Mouse (Mus musculus) adrenal gland, adult 18-20 months (tissue): ENCODE results near the gene Npcd. TPM values are rescaled to one million over a fixed set of nuclear protein-coding genes. Genes with fewer than 3 reads are reported as not detected.

Experiments used
- DNase-seq, 2 experiments: peaks; one replicate each; pipeline ENCODE4 v3.0.0; 2021 to 2022; ENCODE audit warnings: low spot score in 2 of 2
- total RNA-seq, 2 experiments: library from RNA; stranded (reverse); gene quantifications; 1 replicate in 1 of 2; 2 replicates in 1 of 2; pipeline ENCODE4 v1.2.3; 2021

Gene Npcd
- total RNA-seq, 2 experiments from 2014 or later: 0.32 to 0.89 TPM

DNA sequence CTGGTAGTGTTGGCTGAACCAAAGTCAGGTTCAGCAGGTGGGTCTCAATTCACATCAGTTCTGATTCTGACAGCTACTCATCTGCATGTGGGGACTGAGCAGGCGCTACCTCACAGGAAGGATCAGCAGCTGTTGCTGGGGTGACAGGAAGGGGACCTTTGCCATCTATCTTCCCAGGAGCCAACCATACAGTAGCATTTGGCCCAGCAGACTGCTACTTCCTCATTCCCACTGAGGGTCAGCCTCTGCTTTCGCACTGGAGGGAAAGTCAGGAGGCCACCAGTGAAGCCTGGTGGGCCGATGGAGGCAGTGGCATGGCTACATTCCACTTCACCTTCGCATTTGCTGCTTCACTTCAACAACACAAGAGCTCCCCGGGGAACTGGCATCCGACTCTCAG is 65.7 kb downstream of the Npcd start:
- DNase-seq: no peak

DNA sequence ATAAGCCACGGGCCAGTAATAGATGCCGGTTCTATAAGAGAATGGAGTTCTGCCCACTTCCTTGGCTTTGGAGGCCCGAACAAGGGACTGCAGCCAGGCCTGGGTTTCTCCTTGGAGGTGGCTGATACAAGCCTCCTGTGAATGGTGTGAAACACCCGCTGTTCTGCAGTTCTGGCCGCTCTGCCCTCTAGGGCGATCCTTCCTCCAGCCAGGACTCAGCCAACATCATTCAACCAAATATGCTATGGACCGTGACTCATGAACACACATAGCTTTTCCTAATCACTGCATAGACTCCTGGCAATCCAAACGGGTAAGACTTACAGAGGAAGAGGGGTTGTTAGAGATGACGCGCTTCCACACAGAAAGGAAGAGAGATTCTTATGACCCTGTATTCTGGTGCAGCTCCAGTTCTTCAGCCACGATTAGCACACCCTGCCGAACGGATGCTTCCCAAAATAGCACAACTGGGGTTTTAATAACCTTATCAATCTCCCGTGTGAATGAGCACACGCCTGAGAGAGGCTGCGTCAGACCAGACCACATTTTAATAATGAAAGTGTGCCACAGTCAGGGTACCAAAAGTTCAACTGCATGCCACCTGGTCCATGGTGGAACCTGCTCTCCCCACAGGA is 66.6 kb downstream of the Npcd start:
- no peak for DNase-seq

DNA sequence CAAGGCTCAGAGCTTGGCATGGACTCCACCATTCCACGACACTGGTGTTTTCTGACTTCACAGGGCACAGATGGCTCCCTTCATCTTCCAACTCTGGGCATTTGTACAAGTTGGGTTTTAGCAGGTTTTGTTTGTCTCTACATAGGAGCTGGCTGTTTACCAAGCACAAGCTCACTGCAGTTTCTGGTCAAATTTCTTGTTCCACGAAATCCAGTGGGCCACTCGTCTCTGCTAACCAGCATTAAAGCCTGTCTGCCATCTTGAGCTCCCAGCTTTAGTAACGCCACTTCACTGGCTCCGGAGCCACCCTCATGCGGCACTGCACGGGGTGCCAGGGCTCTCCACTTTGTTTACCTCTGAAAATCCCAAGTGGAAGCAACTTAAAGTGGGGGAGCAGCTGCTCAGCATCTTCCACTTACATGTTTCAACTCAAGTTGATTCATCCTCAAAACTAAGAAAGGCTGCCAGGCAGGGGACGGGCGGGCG is 67.4 kb downstream of the Npcd start:
- no peak for DNase-seq

DNA sequence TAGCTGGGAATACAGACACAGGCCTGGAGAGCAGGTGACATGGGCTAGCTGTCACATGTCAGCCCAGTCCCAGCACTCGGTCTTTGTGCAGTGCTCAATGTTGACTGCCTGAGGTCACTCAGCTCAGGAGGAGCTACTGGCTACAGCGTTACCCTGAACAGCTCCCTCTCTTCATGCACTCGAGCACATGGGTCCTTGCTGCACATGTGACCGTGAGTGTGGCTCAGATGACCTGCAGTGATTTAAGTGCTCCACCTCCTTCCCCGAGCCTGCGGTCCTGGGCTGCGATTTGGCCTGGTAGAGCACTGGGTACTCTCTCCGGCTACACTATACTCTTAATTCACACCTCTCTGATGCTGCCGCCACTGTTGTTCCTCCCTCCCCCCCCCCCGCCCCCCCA is 67.9 kb downstream of the Npcd start:
- no peak for DNase-seq

DNA sequence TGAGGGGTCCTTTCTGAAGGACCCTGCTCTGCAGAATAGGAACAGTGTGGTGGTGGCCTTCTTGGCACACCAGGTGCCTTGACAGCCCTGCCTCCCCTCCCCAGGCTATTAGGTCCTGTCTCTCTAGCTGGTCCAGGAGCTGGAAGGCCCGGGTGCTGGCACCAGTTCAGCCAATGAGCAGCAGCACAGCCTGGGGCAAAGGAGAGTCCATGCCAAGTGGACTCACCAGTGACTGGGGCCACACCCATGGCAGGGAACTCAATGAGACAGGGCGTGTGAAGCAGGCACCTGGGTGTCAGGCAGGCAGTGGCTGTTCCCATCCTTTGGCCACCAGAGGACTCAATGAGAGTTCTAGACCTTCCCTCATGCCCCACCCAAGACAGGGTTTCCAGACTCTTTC is 68.7 kb downstream of the Npcd start:
- no peak for DNase-seq

DNA sequence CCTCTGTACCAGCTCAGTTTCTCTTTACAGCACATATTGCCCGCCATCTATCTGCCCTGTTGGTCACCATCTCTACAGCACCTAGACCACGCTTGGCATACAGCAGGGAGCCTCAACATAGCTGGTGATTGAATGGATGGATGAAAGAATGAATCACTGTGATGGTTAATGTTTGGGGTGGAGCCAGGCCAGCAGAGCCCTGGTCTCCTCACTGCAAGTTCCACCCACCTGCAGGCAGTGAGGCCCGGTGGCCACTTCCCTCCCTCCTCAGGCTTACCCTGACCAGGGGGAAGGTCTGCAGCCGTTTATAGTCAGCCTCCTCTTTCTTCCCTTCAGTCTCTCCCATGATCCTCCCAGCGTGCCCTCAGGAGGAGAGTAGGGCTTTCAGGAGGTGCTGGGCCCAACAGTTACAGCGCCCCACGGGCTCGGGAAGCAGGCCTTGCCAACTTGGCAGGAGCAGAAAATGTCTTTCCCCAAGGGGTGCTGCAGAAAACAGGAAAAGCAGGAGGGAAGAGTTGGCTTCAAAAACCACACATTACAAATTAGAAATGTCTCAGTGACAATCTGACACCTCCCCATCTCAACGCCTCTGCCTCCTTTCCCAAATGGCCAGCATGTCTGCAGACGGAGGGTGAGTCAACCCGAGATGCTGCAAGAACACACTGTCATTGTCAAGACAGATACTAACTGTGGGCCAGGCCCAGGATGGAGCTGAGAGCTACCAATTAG is 69.3 kb downstream of the Npcd start:
- no peak for DNase-seq

DNA sequence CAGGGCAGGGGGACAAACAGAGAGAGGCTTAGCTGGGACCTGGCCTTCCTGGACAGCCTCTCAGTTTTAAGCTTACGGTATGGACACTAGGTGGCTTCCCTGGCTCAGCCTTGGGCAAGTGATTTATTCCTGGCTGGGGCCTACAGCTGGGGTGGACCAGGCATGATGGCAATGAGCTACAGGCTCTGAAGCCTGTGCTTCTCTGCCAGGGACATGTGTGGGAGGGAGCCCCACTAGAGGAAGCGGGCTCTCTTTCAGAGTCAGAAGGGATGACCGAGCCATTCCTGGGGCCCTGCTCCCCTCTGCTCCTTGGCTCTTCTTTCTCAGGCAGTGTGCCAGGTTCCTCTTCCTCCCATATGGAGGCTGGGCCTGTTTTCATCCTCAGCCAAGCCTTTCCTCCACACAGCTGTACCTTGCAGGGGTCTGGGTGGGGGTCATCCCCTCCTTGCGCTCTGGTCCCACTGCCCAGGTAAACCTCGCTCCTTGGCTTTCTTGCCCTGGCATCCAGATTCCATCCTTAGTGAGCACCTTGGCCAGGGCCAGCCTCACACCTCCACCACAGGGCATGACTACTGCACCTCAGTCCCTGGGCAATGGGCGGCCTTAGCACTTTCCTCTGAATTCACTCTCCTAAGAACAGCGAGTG is 70.3 kb downstream of the Npcd start:
- DNase-seq: no peak

DNA sequence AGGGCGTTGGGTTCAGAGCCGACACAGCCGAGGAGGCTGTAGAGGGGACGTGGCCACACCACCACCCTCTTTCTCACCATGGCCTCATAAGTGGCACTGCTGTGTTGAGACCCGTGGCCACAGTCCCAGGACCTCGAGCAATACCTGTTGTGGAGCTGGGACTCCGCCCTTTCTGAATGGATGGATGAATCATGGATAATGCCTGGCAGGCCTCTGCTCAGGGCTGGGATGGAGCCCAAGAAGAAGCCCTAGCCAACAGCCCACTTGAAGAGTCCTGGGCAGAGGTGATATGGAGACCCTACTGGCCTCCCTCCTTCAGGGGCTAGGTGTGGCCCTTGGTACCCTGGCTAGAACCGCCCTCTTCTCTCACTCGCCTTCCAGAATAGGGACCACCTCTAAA is 71.0 kb downstream of the Npcd start:
- DNase-seq: no peak

DNA sequence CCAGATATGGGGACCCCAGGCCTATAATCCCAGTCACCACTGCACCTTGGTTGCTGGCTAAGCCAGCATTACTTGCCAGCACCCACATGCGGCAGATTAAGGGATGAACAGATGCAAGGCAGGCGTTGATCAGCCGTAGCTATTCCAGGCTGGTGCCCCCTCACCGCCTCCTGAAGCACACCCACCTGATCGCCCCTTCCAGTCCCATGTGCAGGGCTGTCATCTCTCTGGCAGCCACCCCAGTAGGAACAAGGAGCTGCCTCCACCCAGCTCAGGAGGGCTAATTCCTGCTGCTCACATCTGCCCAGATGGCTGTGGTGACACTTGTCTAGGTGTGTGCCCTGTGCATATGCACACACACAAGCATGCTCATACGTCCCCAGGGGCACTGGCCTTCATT is 73.1 kb downstream of the Npcd start:
- no peak for DNase-seq

DNA sequence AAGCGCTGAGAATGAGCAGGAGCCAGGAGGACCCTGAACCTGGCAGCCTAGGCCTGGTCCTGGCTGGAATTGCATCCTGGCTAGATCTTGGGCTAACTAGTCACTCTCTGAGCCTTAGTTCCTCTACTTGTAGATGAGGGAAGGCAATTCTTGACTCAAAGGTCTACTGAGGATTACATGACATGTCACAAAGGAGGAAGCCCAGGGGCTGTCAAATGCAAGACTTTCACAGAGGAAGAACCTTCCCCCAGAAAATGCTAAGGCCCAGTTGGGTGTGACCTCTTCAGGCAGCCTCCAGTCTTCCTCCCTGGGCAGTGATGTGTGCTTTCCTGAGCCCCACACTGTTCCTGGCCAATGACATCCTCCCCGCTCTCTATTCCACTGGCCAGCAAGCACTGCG is 76.9 kb downstream of the Npcd start:
- no peak for DNase-seq

DNA sequence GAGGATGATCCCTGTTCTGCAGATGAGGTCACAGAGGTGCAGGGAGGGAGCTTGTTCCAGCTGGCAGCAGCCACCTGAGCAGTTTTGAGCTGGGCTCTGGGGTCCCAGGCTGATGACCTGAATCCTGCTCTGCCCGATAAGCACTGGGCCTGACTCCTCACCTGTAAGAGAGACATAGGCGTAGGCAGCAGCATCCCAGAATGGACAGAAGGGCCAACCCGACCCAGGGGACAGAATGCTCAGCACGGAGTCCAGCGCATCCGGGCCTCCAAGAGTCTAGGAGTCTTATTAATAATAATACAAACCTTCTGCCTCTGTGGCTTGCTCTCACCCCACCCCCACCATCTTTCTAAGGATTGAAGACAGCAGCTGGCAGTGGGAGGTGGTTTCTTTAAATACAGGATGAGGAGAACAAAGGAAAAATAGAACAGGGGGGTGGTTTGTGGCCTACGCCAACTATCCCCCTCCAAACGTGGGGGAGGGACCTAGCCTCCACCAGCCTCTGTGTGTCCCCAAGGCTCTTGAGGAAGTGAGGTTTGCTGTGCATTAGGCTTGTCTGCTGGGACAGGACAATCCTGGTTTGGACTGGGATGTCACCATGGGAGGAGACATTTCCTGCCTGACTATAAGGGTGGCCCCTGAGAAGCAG is 77.9 kb downstream of the Npcd start:
- DNase-seq: no peak

DNA sequence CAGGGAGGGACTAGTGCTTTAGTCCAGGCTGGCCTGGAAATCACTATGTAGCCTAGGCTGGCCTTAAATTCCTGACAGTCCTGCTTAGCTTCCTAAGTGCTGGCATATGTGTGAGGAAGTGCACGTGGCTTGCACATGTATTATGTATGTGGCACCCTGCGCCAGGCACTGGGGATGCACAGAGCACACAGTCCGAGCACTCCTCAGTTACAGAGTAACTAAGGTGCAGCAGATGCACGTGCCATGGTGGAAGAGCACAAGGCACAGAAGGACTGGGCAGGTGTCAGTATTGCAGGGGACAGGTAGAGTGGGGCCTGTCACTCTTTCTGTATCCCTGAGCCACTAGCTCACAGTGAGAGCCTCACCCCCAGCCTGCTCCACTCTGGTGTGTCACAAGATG is 78.9 kb downstream of the Npcd start:
- DNase-seq: no peak

DNA sequence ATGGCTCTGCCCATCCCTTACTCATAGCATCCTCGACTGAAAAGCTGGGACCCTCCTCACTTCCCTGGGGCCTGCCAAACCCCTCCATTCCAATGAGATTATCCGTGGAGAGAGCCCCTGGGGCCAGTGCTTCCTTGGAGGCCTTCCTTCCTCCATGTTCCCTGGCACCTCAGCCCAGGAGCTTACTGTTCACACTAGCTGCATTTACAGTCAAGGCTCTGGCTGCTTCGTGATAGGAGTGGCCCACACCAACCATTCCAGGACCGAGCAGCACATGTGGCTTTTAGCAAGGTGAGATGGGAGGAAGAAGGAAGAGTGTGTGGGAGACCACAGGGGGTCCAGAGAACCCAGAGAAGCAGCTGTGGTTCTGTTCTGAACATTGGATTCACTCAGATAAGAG is 80.2 kb downstream of the Npcd start:
- DNase-seq: no peak

DNA sequence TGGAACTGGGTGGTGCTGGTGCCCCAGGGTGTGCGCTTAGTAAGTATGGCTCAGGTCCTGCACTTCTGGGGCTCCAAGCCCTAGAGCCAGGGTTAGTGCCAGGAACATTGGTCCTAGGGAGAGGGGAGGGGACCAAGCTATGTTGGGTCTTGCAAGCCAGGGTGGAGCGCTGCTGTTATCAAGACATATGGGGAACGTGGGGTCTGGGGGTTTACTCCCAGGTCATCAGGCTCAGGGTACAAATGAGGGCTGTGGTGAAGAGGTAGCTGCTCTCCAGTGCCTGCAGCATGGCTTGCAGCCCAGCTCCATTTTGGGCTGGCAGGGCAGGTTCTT is 80.7 kb downstream of the Npcd start:
- DNase-seq: no peak

DNA sequence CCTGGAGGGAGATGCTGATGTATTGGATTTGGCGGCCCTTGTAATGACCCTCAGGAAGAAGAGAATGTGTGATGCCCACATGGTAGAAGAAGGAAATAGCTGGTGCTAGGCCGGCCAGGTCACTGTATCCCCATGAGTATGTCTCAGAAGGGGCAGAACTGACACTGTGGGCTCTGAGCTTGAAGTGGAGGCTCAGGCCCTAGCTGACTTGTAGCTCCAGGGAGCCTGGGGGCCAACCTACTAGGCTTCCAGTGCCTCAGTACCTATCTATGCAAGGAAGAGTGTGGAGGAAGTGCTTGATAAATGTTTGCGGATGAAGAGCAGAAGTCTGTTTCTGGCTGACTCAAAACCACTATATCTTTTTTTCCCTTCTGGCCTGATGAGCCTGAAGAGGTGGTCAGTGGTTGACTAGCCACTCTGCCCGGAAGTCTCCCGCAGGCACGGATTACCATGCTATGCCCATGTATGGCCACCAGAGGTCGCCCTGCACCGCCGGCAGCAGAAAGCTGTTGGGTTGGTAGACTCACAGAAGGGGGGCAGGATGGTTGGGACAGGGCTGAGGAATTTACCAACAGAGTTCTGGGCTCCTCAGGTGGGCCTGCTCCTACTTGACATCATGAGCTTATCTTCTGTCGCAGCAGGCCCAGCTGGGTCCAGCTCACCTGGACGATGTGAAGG is 81.2 kb downstream of the Npcd start:
- DNase-seq: peak; percentile 75 to 77

DNA sequence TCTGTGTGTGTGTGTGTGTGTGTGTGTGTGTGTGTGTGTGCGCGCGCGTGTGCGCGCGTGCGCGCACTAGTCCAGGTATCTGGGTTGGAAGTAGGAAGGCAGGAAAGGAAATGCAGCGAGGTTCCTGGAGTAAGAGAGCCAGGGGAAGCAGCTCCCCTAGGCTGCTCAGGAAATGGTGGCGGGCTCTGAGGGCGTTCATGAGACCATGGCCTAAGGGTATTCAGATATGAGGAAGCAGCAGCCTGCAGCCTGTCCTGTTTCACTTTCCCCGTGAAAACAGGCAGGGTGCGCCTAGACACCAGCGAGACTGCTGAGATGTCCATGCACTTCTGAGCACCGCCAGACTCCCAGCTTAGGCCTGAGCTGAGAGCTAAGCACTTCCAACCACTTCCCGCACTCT is 82.3 kb downstream of the Npcd start:
- no peak for DNase-seq

DNA sequence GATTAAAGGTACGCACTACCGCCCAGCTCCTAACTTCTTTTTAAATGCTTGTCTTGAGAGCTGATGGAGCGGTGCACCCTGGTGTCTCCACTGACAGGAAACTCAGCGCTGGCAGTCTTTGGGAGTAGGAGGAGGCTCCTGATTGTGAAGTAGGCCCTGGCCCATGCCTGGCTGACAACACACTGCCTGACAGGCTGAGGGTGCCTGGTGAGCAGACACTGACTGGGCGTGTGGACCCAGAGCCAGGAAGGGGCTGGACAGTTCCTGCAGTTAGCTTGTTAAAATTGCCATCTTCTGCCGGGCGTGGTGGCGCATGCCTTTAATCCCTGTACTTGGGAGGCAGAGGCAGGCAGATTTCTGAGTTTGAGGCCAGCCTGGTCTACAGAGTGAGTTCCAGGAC is 83.8 kb downstream of the Npcd start:
- no peak for DNase-seq

DNA sequence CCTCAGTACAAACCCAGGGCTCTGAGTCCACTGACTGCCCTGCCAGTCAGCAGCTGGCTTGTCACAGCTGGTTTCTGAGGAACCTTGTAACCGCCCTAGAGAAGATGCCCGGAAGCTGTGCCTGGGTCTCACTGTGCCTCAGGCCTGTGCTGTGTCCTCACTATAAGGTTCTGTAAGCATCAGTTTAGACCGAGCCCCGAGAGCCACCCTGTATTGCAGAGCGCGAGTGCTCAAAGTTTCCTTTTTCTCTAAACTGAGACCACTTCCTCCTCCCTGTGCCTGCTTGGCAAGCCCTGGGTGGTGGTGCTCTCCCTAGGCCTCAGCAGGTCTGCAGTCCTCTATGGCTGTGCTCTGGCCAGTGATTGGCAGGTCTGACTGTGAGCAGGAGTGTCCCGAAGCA is 84.9 kb downstream of the Npcd start:
- DNase-seq: no peak

DNA sequence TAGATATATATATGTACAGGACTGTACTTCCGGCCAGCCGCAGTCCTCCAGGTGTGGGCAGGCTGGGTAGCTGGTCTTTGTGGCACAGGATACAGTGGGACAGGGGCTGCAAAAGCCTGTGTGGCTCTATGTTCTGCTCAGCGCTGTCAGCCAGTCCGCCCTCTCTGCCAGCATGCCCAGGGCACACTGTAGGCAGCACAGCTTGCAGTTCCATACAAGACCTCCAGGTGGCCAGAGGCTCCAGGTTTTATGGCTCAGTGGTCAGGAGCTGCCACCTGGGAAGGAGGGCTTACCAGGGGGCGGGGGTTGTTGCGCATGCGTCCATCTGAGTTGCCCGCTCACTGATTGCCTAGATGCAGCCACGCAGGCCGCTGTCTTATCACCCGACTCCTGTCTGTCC is 86.0 kb downstream of the Npcd start:
- no peak for DNase-seq

DNA sequence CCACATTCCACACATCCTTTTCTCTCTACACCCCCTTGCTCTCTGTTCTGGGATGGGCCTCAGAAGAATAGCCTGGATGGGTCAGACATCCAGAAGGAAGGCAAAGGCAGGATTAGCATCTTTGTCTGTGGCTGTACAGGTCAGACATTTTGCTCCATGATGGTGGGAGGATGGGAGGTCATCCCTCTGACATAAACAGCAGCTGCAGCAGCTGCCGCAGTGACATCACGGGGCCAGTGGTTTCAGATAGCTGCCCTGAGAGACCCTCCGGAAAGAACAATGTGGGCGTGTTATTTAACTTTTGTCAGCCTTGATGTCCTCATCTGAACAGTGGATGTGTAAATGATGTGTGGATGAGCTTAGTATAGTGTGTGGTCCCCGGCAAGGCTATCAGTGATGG is 88.2 kb downstream of the Npcd start:
- DNase-seq: no peak

DNA sequence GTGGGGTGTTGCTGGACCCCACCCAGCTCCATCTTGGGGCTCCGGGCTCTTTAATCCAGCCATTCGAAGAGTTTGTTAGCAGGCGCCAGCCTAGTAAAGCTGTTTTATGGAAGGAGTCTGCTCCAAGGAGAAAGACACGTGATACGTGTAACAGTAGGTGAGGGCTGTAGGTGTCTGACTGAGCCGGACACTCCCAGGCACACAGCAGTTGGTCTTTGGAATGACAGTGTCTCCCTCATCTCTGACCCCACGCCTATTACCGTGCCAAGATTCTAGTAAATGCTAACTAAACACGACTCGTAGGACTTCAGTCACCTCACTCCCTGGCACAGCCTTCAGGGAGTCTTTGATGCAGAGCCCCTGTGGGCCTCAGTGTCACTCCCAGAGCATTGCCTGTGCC is 88.7 kb downstream of the Npcd start:
- no peak for DNase-seq

DNA sequence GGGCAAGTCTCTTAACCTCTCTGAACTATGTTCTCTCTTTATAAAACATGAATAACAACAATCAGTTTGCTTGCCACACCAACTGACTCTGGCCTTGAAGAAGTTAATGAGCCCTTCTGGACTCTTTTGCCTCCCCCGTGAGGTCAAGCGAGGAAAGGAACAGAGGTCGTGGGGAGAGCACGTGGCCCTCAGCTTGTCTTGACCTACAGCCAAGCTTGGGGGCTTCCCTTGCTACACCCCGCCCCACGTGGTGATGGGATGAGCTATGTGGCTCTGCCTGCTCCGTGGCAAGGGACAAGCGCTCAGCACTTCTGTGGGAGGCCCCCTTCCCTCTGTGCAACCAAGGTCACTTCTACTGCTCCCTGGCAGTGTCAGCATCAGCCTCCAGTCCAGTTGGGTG is 89.3 kb downstream of the Npcd start:
- no peak for DNase-seq
